ENCODE assay signal across 1 mouse cellular context in genomic region chr10:127677591-127678336, GRCm38 (mm10).
TF ChIP-seq lines count a peak whose summit lies in the region.

No protein-coding gene starts in this region.

TF ChIP-seq in CH12.LX, 34 proteins besides CTCF, POLR2A, EP300 and RAD21 (continued from another document):
- TF ChIP-seq MXI1 (IDR thresholded peaks at IDR 0.05; ENCODE audit: low read depth, low read length) (no peak), GABPA (IDR thresholded peaks at IDR 0.05; ENCODE audit: insufficient replicate concordance, low read depth, low read length) (no peak), MAFK (IDR thresholded peaks at IDR 0.05; ENCODE audit: insufficient replicate concordance, low read length) (no peak), HCFC1 (IDR thresholded peaks at IDR 0.05; ENCODE audit: low read depth, low read length) (no peak; the same call in 1 of the 2 replicates), ELF1 (IDR thresholded peaks at IDR 0.05; ENCODE audit: low read depth, low read length) (no peak), SMC3 (IDR thresholded peaks at IDR 0.05; ENCODE audit: low read depth, low read length) (peak; percentile 93), ETS1 (conservative IDR thresholded peaks at IDR 0.05; ENCODE audit: low read depth, low read length) (no peak), ZKSCAN1 (IDR thresholded peaks at IDR 0.05; ENCODE audit: borderline replicate concordance, low read depth, low read length) (no peak), SIN3A (IDR thresholded peaks at IDR 0.05; ENCODE audit: low read length) (peak; percentile 82), PAX5 (IDR thresholded peaks at IDR 0.05; ENCODE audit: low read length) (no peak), CHD2 (IDR thresholded peaks at IDR 0.05; ENCODE audit: low read length) (no peak), JUND (conservative IDR thresholded peaks at IDR 0.05; ENCODE audit: low read depth, low read length) (no peak), MAX (IDR thresholded peaks at IDR 0.05; ENCODE audit: low read length) (peak; percentile 65; the same call in 1 of the 2 replicates), CHD1 (IDR thresholded peaks at IDR 0.05; ENCODE audit: low read depth, low read length) (no peak), E2F4 (IDR thresholded peaks at IDR 0.05; ENCODE audit: insufficient replicate concordance, low read depth, low read length) (peak; percentile 50; the same call in 1 of the 2 replicates), UBTF (IDR thresholded peaks at IDR 0.05; ENCODE audit: low read depth, low read length) (no peak)
